Mouse (Mus musculus) heart, embryonic 16.5 days (tissue): ENCODE results near the gene Pdzrn3. TPM values are rescaled to one million over a fixed set of nuclear protein-coding genes. Genes with fewer than 3 reads are reported as not detected.

Source experiments
- ATAC-seq: fragments of 200-750 bp; cut with Nextera tagmentation; replicated peaks from 2 replicates; pipeline ENCODE4 v1.8.0; 2017; ENCODE audit warnings: moderate number of reproducible peaks; ENCODE audit not compliant: insufficient read depth, low FRiP score; ENCODE audit errors: extremely low read depth
- H3K27ac ChIP-seq: fragments of 300-500 bp; sonication (generic); 2 replicates; pipeline ENCODE4 v1.5.1; 2014; ENCODE audit warnings: mild to moderate bottlenecking, low read length, control low read depth, moderate library complexity
- H3K27me3 ChIP-seq: fragments of 300-500 bp; sonication (generic); 2 replicates; pipeline ENCODE4 v1.6.1; 2014; ENCODE audit warnings: low read length, mixed read lengths; ENCODE audit not compliant: control insufficient read depth, insufficient read depth
- H3K36me3 ChIP-seq: fragments of 300-500 bp; sonication (generic); 2 replicates; pipeline ENCODE4 v1.6.1; 2014; ENCODE audit not compliant: control insufficient read depth, insufficient read depth
- H3K4me1 ChIP-seq: fragments of 300-500 bp; sonication (generic); 2 replicates; pipeline ENCODE4 v1.6.1; 2014; ENCODE audit warnings: low read length, mixed read lengths; ENCODE audit not compliant: control insufficient read depth, insufficient read depth
- H3K4me2 ChIP-seq: fragments of 300-500 bp; sonication (generic); 2 replicates; pipeline ENCODE4 v1.6.1; 2014; ENCODE audit warnings: low read depth, mild to moderate bottlenecking, control low read depth, low read length
- H3K4me3 ChIP-seq: fragments of 300-500 bp; sonication (generic); 2 replicates; pipeline ENCODE4 v1.5.1; 2014; ENCODE audit warnings: mild to moderate bottlenecking, control low read depth, low read length
- H3K9ac ChIP-seq: fragments of 300-500 bp; sonication (generic); 2 replicates; pipeline ENCODE4 v1.6.1; 2014; ENCODE audit warnings: low read length, control low read depth
- H3K9me3 ChIP-seq: fragments of 300-500 bp; sonication (generic); replicated peaks from 2 replicates; pipeline ENCODE4 v1.6.1; 2016; ENCODE audit warnings: low read length; ENCODE audit not compliant: control insufficient read depth
- WGBS: fragments of 180-500 bp; shearing (Covaris S2); extraction: QIAGEN DNeasy Blood & Tissue Kit; methylation state at CpG from one replicate; pipeline ENCODE4 v1.1.7; 2014; 5-methylcytosine and 5-hydroxymethylcytosine counted together
- polyA plus RNA-seq: library from polyadenylated mRNA; unstranded; fragments of >200 nt; fragmentation: Nextera tagmentation; extraction: Ambion mirVana; gene quantifications from 2 replicates; pipeline ENCODE4 v1.2.1, GENCODE M21; 2015

Gene Pdzrn3
- polyA plus RNA-seq, 1 experiment from 2014 or later, result 13.1 TPM

DNA sequence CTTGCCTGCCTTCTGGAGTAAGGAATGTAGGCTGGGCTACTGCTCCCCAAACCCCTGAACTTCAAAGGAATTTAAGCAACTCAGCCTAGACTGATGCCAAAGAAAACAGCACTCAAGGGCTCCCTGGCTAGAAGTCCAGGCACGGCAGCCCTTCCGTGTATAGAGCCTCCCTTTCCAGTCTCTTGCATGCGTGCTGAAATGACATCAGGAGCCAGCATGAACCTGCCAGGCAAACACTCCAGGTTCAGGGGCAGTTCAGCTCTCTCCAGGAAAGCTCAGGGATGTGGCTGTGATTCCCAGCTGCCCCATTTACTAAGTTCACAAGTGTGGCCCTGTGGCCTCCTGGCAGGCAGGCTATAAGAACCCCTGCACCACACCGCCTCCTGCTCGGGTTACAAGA is 126.5 kb downstream of the Pdzrn3 start:
- Histone ChIP-seq H3K27ac (peak overlapping the region; percentile 41), H3K4me3 (no peak overlapping the region), H3K4me1 (peaks cover 41% of the 10 kb centered on the region), H3K9ac (no peak overlapping the region), H3K4me2 (no peak overlapping the region), H3K27me3 (no peaks in the 10 kb centered on the region), H3K9me3 (no peaks in the 10 kb centered on the region), H3K36me3 (no peaks in the 10 kb centered on the region)
- 35% methylated on average over 5 of the region's 5 CpGs for WGBS
- ATAC-seq, result peak; percentile 53; the same call in 1 of the 2 replicates

DNA sequence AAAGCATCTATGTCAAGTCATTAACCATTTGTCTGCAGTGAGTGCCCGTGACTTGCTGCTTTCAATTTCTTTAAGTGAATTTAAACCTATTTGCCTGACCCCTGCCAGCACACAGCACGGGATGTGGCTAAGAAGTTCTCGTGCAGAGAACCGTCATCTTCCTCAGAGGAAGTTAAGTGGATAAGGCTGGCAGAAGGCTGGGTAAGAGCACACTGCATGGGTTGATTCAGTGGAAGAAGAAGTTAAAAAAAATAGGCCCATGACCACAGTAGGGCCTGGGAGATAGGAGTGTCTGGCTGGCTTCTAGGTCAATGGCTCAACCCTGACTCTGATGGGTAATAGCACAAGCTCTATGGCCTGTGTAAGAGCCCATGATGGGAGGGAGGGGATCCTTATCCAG is 131.6 kb downstream of the Pdzrn3 start:
- Histone ChIP-seq H3K27me3 (no peaks in the 10 kb centered on the region), H3K9me3 (no peaks in the 10 kb centered on the region), H3K27ac (no peak overlapping the region), H3K36me3 (no peaks in the 10 kb centered on the region), H3K4me2 (no peak overlapping the region), H3K9ac (no peak overlapping the region), H3K4me3 (no peak overlapping the region), H3K4me1 (peaks cover 20% of the 10 kb centered on the region)
- WGBS, result 85% methylated on average over 4 of the region's 4 CpGs
- no peak for ATAC-seq

- WGBS, result 92% methylated on average over 3 of the region's 3 CpGs
- Histone ChIP-seq H3K4me1 (peaks cover 22% of the 10 kb centered on the region), H3K36me3 (no peaks in the 10 kb centered on the region), H3K9me3 (no peaks in the 10 kb centered on the region), H3K4me3 (no peak overlapping the region), H3K4me2 (no peak overlapping the region), H3K27me3 (no peaks in the 10 kb centered on the region), H3K27ac (no peak overlapping the region), H3K9ac (no peak overlapping the region)
- ATAC-seq, result no peak
These were observed 133.3 kb downstream of the Pdzrn3 start for GRCm38 (mm10) chr6:101244355-101244754.

- Histone ChIP-seq H3K27ac (no peak overlapping the region), H3K4me2 (no peak overlapping the region), H3K4me3 (no peak overlapping the region), H3K9me3 (no peaks in the 10 kb centered on the region), H3K9ac (no peak overlapping the region), H3K36me3 (no peaks in the 10 kb centered on the region), H3K27me3 (no peaks in the 10 kb centered on the region), H3K4me1 (peaks cover 15% of the 10 kb centered on the region)
- WGBS, result 81% methylated on average over 7 of the region's 7 CpGs
- no peak for ATAC-seq
These were observed 134.4 kb downstream of the Pdzrn3 start for GRCm38 (mm10) chr6:101243189-101243815.

DNA sequence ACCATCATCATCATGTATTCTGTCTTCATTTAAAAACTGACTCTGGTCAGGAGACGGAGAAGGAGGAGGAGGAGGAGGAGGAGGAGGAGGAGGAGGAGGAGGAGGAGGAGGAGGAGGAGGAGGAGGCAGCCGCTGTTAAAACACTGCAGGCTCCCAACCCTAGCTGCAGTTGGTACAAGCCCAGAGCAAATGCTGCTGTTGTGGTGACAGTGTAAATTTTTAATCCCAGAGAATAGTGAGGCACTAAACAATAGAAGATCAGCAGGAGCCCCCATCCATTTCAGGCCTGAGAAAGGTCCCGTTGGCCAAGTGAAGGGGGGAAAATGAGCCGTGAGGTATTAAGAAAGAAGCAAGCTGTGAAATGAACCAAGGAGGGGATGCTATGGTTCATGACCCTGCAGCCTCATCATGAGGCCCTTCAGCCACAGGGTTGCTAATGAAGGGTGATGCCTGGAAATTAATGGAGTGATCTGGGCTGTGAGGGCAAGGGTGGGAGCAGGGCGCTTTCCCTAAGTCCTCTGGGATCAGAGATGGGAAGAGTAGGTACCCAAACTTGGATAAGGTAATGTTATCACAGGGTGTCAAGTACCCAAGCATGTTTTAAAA is 141.0 kb downstream of the Pdzrn3 start:
- H3K9ac ChIP-seq, result no peak overlapping the region
- H3K9me3 ChIP-seq, result no peaks in the 10 kb centered on the region
- H3K4me2 ChIP-seq, result no peak overlapping the region
- H3K27ac ChIP-seq, result no peak overlapping the region
- H3K4me1 ChIP-seq, result peaks cover 20% of the 10 kb centered on the region
- H3K27me3 ChIP-seq, result no peaks in the 10 kb centered on the region
- WGBS, result 58% methylated on average over 5 of the region's 5 CpGs
- H3K36me3 ChIP-seq, result no peaks in the 10 kb centered on the region
- H3K4me3 ChIP-seq, result no peak overlapping the region
- no peak for ATAC-seq

DNA sequence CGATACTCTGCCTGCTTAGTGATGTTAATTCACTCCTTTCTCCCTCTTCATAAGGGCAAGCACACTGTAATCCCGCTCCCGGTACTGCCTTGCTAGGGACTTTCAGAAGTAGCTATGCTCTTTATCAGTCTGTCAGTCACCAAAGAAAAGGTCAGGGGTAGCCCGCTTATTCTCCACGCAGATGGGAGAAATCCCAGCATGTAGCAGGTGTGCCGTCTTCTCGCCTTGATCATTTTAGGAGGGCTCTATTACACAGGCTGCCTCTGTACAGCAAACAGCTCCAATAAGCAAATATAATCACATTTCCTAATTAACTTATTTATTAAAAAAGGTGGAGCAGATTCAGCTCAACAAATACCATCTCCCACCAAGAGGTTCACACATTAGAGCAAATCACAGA is 141.5 kb downstream of the Pdzrn3 start:
- Histone ChIP-seq H3K36me3 (no peaks in the 10 kb centered on the region), H3K4me2 (no peak overlapping the region), H3K9ac (no peak overlapping the region), H3K27ac (no peak overlapping the region), H3K27me3 (no peaks in the 10 kb centered on the region), H3K4me3 (no peak overlapping the region), H3K4me1 (peaks cover 20% of the 10 kb centered on the region), H3K9me3 (no peaks in the 10 kb centered on the region)
- WGBS, result 75% methylated on average over 7 of the region's 7 CpGs
- no peak for ATAC-seq

DNA sequence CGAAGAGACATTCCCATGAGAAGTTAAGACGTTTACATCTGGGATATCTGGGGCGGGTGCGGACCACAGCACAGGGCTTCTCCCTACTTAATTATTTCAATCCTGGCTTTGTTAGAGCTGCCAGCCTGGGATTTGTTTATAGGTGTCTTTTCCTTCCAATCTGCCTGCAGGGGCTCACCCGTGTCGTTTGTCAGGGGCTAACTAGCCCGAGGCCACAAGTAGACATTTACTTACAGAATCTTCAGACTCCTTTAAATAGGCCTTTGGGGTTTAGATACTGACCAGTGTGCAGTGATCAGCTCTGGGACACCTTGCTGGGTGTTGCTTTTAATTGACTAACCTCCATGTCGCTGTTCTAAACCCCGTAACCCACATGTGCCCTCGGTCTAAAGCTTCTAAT is 143.3 kb downstream of the Pdzrn3 start:
- Histone ChIP-seq H3K4me2 (no peak overlapping the region), H3K4me1 (peaks cover 12% of the 10 kb centered on the region), H3K27ac (no peak overlapping the region), H3K9me3 (no peaks in the 10 kb centered on the region), H3K27me3 (no peaks in the 10 kb centered on the region), H3K36me3 (no peaks in the 10 kb centered on the region), H3K4me3 (no peak overlapping the region), H3K9ac (no peak overlapping the region)
- 72% methylated on average over 10 of the region's 10 CpGs for WGBS
- no peak for ATAC-seq

- H3K4me3 ChIP-seq, result no peak overlapping the region
- H3K27me3 ChIP-seq, result no peaks in the 10 kb centered on the region
- H3K4me2 ChIP-seq, result no peak overlapping the region
- WGBS, result 49% methylated on average over 6 of the region's 6 CpGs
- no peak overlapping the region for H3K9ac ChIP-seq
- H3K27ac ChIP-seq, result no peak overlapping the region
- no peaks in the 10 kb centered on the region for H3K9me3 ChIP-seq
- H3K4me1 ChIP-seq, result peaks cover 15% of the 10 kb centered on the region
- H3K36me3 ChIP-seq, result no peaks in the 10 kb centered on the region
- peak; percentile 37; the same call in 1 of the 2 replicates for ATAC-seq
These were observed 144.0 kb downstream of the Pdzrn3 start for GRCm38 (mm10) chr6:101233680-101234079.

GRCm38 (mm10) chr6:101227294-101227855 is 150.3 kb downstream of the Pdzrn3 start:
- Histone ChIP-seq H3K27ac (no peak overlapping the region), H3K27me3 (no peaks in the 10 kb centered on the region), H3K9ac (no peak overlapping the region), H3K9me3 (no peaks in the 10 kb centered on the region), H3K4me2 (no peak overlapping the region), H3K4me1 (peaks cover 19% of the 10 kb centered on the region; the same call in 1 of the 2 replicates), H3K4me3 (no peak overlapping the region), H3K36me3 (no peaks in the 10 kb centered on the region)
- no peak for ATAC-seq
- 60% methylated on average over 8 of the region's 8 CpGs for whole genome bisulfite sequencing
